Mouse (Mus musculus) left cerebral cortex, postnatal 14 days (tissue): ENCODE data around the gene Ilf3. TPM values are rescaled to one million over a fixed set of nuclear protein-coding genes. Genes with fewer than 3 reads are reported as not detected.

Experiments used
- DNase-seq, 2 experiments: peaks; one replicate each; pipeline ENCODE4 v3.0.0; 2021 to 2022; ENCODE audit warnings: low spot score in 2 of 2, mixed read lengths in 1 of 2
- intact Hi-C: fragments of 180-260 bp; cut with DNase I; formaldehyde crosslinking; loops from one replicate; pipeline ENCODE4 v1.15.1; 2025
- total RNA-seq, 2 experiments: library from RNA; stranded (reverse); gene quantifications; 2 replicates each; pipeline ENCODE4 v1.2.3; 2021

Gene Ilf3
- total RNA-seq, 2 experiments from 2014 or later = 69.8 to 78.8 TPM

DNA sequence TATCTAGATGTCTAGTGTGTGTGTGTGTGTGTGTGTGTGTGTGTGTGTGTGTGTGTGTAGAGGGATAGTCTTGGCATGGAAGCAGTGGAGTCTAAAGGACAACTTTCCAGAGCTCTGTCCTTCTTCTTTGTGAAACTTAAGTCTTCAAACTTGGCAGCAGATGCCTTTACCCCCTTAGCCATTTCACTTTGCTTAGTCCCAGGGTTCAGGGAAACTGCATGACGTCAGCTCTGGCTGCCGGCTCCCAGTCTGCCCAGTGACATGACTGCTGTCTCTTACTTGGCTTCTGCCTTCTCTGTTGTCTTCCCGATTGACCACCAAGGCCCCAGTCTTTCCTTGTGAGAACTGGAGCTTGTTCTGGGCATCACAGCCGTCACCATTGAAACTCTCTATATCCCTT, 86.9 kb downstream of the Ilf3 start:
- DNase-seq = no peak
- intact Hi-C loops = no loop called here

Other genes starting within 250 kb of the Ilf3 start
- 10 to 100 TPM; 11.7 to 12.0 TPM for gene Tyk2, start 236.6 kb upstream of the Ilf3 start, total RNA-seq
- gene Cdc37, start 217.9 kb upstream of the Ilf3 start, total RNA-seq = 100 to 1,000 TPM; 128 to 131 TPM
- 10 to 100 TPM; 76.2 to 79.6 TPM for gene Pde4a, start 202.2 kb upstream of the Ilf3 start, total RNA-seq
- 10 to 100 TPM; 47.2 to 50.5 TPM for gene Keap1, start 128.5 kb upstream of the Ilf3 start, total RNA-seq
- gene S1pr5, start 119.4 kb upstream of the Ilf3 start, total RNA-seq = 1 to 10 TPM; 3.4 to 5.2 TPM
- 10 to 100 TPM; 35.3 to 37.5 TPM for gene Atg4d, start 102.6 kb upstream of the Ilf3 start, total RNA-seq
- gene Kri1, start 79.9 kb upstream of the Ilf3 start, total RNA-seq = 10 to 100 TPM; 31.9 to 32.3 TPM
- 10 to 100 TPM; 57.5 to 62.9 TPM for gene Cdkn2d, start 76.5 kb upstream of the Ilf3 start, total RNA-seq
- 1 to 10 TPM in 1 of 2 experiments, under 1 TPM in 1; 0.13 to 2.3 TPM for gene Ap1m2, start 55.5 kb upstream of the Ilf3 start, total RNA-seq
- 10 to 100 TPM; 56.2 to 56.5 TPM for gene Slc44a2, start 47.2 kb upstream of the Ilf3 start, total RNA-seq
- 10 to 100 TPM; 24.3 to 26.2 TPM for gene Qtrt1, start 44.0 kb downstream of the Ilf3 start, total RNA-seq
- gene Dnm2, start 57.0 kb downstream of the Ilf3 start, total RNA-seq = 10 to 100 TPM; 55.8 to 65.8 TPM
- gene Tmed1, start 142.4 kb downstream of the Ilf3 start, total RNA-seq = 10 to 100 TPM; 15.7 to 15.8 TPM
- under 1 TPM in 1 of 2 experiments, not detected in 1; 0.47 TPM for gene AB124611, start 158.3 kb downstream of the Ilf3 start, total RNA-seq
- 10 to 100 TPM; 68.8 to 76.2 TPM for gene Carm1, start 179.0 kb downstream of the Ilf3 start, total RNA-seq
- gene Timm29, start 224.9 kb downstream of the Ilf3 start, total RNA-seq = 10 to 100 TPM; 43.9 to 46.0 TPM
- gene Yipf2, start 225.0 kb downstream of the Ilf3 start, total RNA-seq = 10 to 100 TPM; 17.5 to 19.2 TPM
- 100 to 1,000 TPM; 129 TPM for gene Smarca4, start 248.3 kb downstream of the Ilf3 start, total RNA-seq